Mouse (Mus musculus): Measurements from ENCODE around the gene Arf1. TPM values are rescaled to one million over a fixed set of nuclear protein-coding genes. Genes with fewer than 3 reads are reported as not detected.
"Not testable (repeated sequence)": the region's sequence is repeated elsewhere in the genome, so short reads cannot be mapped to it uniquely, and the experiment has no call there.

Gene Arf1
- polyA plus RNA-seq, 1 experiment from 2014 or later = 575 TPM

GRCm38 (mm10) chr11:59222306-59222705 is 5.8 kb downstream of the Arf1 start:
- Histone ChIP-seq H3K4me3 (ENCODE audit: low read depth, low read length) (no peak overlapping the region), H3K36me3 (ENCODE audit: control insufficient read depth, insufficient read depth, low read length) (0 out of 2 replicates have a peak, but pooled peaks cover 3% of the 10 kb centered on the region), H3K9me3 (replicated peaks; ENCODE audit: control insufficient read depth, low read length) (no peaks in the 10 kb centered on the region), H3K27ac (ENCODE audit: low read depth, low read length) (no peak overlapping the region), H3K9ac (ENCODE audit: low read depth, low read length) (no peak overlapping the region), H3K27me3 (ENCODE audit: control insufficient read depth, insufficient read depth, low read length) (no peaks in the 10 kb centered on the region), H3K4me2 (no peak overlapping the region), H3K4me1 (ENCODE audit: control insufficient read depth, insufficient read depth, low read length) (peaks cover 51% of the 10 kb centered on the region)
- 82% methylated on average over 4 of the region's 4 CpGs for WGBS (ENCODE audit: insufficient replicate concordance)
- no peak for ATAC-seq (replicated peaks; ENCODE audit: insufficient number of reproducible peaks, low FRiP score, low TSS enrichment)

GRCm38 (mm10) chr11:59221604-59222003 is 6.5 kb downstream of the Arf1 start:
- Histone ChIP-seq H3K36me3 (ENCODE audit: control insufficient read depth, insufficient read depth, low read length) (0 out of 2 replicates have a peak, but pooled peaks cover 3% of the 10 kb centered on the region), H3K27ac (ENCODE audit: low read depth, low read length) (no peak overlapping the region), H3K9ac (ENCODE audit: low read depth, low read length) (no peak overlapping the region), H3K27me3 (ENCODE audit: control insufficient read depth, insufficient read depth, low read length) (no peaks in the 10 kb centered on the region), H3K4me1 (ENCODE audit: control insufficient read depth, insufficient read depth, low read length) (peaks cover 54% of the 10 kb centered on the region), H3K4me3 (ENCODE audit: low read depth, low read length) (no peak overlapping the region), H3K9me3 (replicated peaks; ENCODE audit: control insufficient read depth, low read length) (no peaks in the 10 kb centered on the region), H3K4me2 (no peak overlapping the region)
- no peak for ATAC-seq (replicated peaks; ENCODE audit: insufficient number of reproducible peaks, low FRiP score, low TSS enrichment)

GRCm38 (mm10) chr11:59219064-59219463 is 9.0 kb downstream of the Arf1 start:
- H3K4me1 ChIP-seq (ENCODE audit: control insufficient read depth, insufficient read depth, low read length) = peaks cover 32% of the 10 kb centered on the region
- H3K4me3 ChIP-seq (ENCODE audit: low read depth, low read length) = no peak overlapping the region
- no peaks in the 10 kb centered on the region for H3K27me3 ChIP-seq (ENCODE audit: control insufficient read depth, insufficient read depth, low read length)
- H3K36me3 ChIP-seq (ENCODE audit: control insufficient read depth, insufficient read depth, low read length) = 0 out of 2 replicates have a peak, but pooled peaks cover 8% of the 10 kb centered on the region
- no peaks in the 10 kb centered on the region for H3K9me3 ChIP-seq (replicated peaks; ENCODE audit: control insufficient read depth, low read length)
- no peak overlapping the region for H3K27ac ChIP-seq (ENCODE audit: low read depth, low read length)
- H3K4me2 ChIP-seq = no peak overlapping the region
- H3K9ac ChIP-seq (ENCODE audit: low read depth, low read length) = no peak overlapping the region
- no peak for ATAC-seq (replicated peaks; ENCODE audit: insufficient number of reproducible peaks, low FRiP score, low TSS enrichment)

GRCm38 (mm10) chr11:59218389-59218998 is 9.6 kb downstream of the Arf1 start:
- Histone ChIP-seq H3K9ac (ENCODE audit: low read depth, low read length) (no peak overlapping the region), H3K4me3 (ENCODE audit: low read depth, low read length) (no peak overlapping the region), H3K9me3 (replicated peaks; ENCODE audit: control insufficient read depth, low read length) (no peaks in the 10 kb centered on the region), H3K27me3 (ENCODE audit: control insufficient read depth, insufficient read depth, low read length) (no peaks in the 10 kb centered on the region), H3K27ac (ENCODE audit: low read depth, low read length) (no peak overlapping the region), H3K36me3 (ENCODE audit: control insufficient read depth, insufficient read depth, low read length) (0 out of 2 replicates have a peak, but pooled peaks cover 8% of the 10 kb centered on the region), H3K4me2 (no peak overlapping the region), H3K4me1 (ENCODE audit: control insufficient read depth, insufficient read depth, low read length) (peaks cover 26% of the 10 kb centered on the region)
- no peak for ATAC-seq (replicated peaks; ENCODE audit: insufficient number of reproducible peaks, low FRiP score, low TSS enrichment)
- WGBS (ENCODE audit: insufficient replicate concordance) = 77% methylated on average over 4 of the region's 4 CpGs

- no peak for ATAC-seq (replicated peaks; ENCODE audit: insufficient number of reproducible peaks, low FRiP score, low TSS enrichment)
- no peaks in the 10 kb centered on the region for H3K27me3 ChIP-seq (ENCODE audit: control insufficient read depth, insufficient read depth, low read length)
- no peaks in the 10 kb centered on the region for H3K9me3 ChIP-seq (replicated peaks; ENCODE audit: control insufficient read depth, low read length)
- H3K36me3 ChIP-seq (ENCODE audit: control insufficient read depth, insufficient read depth, low read length) = peaks cover 11% of the 10 kb centered on the region; the same call in 1 of the 2 replicates
- H3K27ac ChIP-seq (ENCODE audit: low read depth, low read length) = no peak overlapping the region
- no peak overlapping the region for H3K4me2 ChIP-seq
- H3K4me1 ChIP-seq (ENCODE audit: control insufficient read depth, insufficient read depth, low read length) = peaks cover 15% of the 10 kb centered on the region
- WGBS (ENCODE audit: insufficient replicate concordance) = 70% methylated on average over 3 of the region's 3 CpGs
- H3K4me3 ChIP-seq (ENCODE audit: low read depth, low read length) = no peak overlapping the region
- H3K9ac ChIP-seq (ENCODE audit: low read depth, low read length) = no peak overlapping the region
Measured at GRCm38 (mm10) chr11:59216955-59217354, 11.1 kb downstream of the Arf1 start.

- peaks cover 18% of the 10 kb centered on the region for H3K36me3 ChIP-seq (ENCODE audit: control insufficient read depth, insufficient read depth, low read length)
- no peak overlapping the region for H3K27ac ChIP-seq (ENCODE audit: low read depth, low read length)
- no peak overlapping the region for H3K4me2 ChIP-seq
- peaks cover 11% of the 10 kb centered on the region for H3K4me1 ChIP-seq (ENCODE audit: control insufficient read depth, insufficient read depth, low read length)
- 90% methylated on average over 12 of the region's 12 CpGs for WGBS (ENCODE audit: insufficient replicate concordance)
- no peak for ATAC-seq (replicated peaks; ENCODE audit: insufficient number of reproducible peaks, low FRiP score, low TSS enrichment)
- no peak overlapping the region for H3K9ac ChIP-seq (ENCODE audit: low read depth, low read length)
- H3K27me3 ChIP-seq (ENCODE audit: control insufficient read depth, insufficient read depth, low read length) = no peaks in the 10 kb centered on the region
- no peaks in the 10 kb centered on the region for H3K9me3 ChIP-seq (replicated peaks; ENCODE audit: control insufficient read depth, low read length)
- no peak overlapping the region for H3K4me3 ChIP-seq (ENCODE audit: low read depth, low read length)
Measured at GRCm38 (mm10) chr11:59212892-59213494, 15.1 kb downstream of the Arf1 start.

- H3K4me3 ChIP-seq (ENCODE audit: low read depth, low read length); H3K9ac ChIP-seq (ENCODE audit: low read depth, low read length); ATAC-seq (replicated peaks; ENCODE audit: insufficient number of reproducible peaks, low FRiP score, low TSS enrichment); H3K27me3 ChIP-seq (ENCODE audit: control insufficient read depth, insufficient read depth, low read length); H3K9me3 ChIP-seq (replicated peaks; ENCODE audit: control insufficient read depth, low read length); H3K27ac ChIP-seq (ENCODE audit: low read depth, low read length); H3K4me2 ChIP-seq: not testable (repeated sequence)
- Histone ChIP-seq H3K4me1 (ENCODE audit: control insufficient read depth, insufficient read depth, low read length) (peaks cover 11% of the 10 kb centered on the region), H3K36me3 (ENCODE audit: control insufficient read depth, insufficient read depth, low read length) (peaks cover 18% of the 10 kb centered on the region)
- WGBS (ENCODE audit: insufficient replicate concordance) = 68% methylated on average over 12 of the region's 12 CpGs
Measured at GRCm38 (mm10) chr11:59212320-59212719, 15.8 kb downstream of the Arf1 start.

GRCm38 (mm10) chr11:59211561-59211960 is 16.5 kb downstream of the Arf1 start:
- peaks cover 18% of the 10 kb centered on the region for H3K36me3 ChIP-seq (ENCODE audit: control insufficient read depth, insufficient read depth, low read length)
- not testable (repeated sequence) for H3K4me1 ChIP-seq (ENCODE audit: control insufficient read depth, insufficient read depth, low read length); ATAC-seq (replicated peaks; ENCODE audit: insufficient number of reproducible peaks, low FRiP score, low TSS enrichment); H3K9me3 ChIP-seq (replicated peaks; ENCODE audit: control insufficient read depth, low read length); H3K27ac ChIP-seq (ENCODE audit: low read depth, low read length); H3K4me2 ChIP-seq; H3K9ac ChIP-seq (ENCODE audit: low read depth, low read length); H3K4me3 ChIP-seq (ENCODE audit: low read depth, low read length); H3K27me3 ChIP-seq (ENCODE audit: control insufficient read depth, insufficient read depth, low read length)
- WGBS (ENCODE audit: insufficient replicate concordance) = 89% methylated on average over 8 of the region's 9 CpGs

GRCm38 (mm10) chr11:59210020-59210419 is 18.1 kb downstream of the Arf1 start:
- H3K9ac ChIP-seq (ENCODE audit: low read depth, low read length) = no peak overlapping the region
- ATAC-seq (replicated peaks; ENCODE audit: insufficient number of reproducible peaks, low FRiP score, low TSS enrichment) = no peak
- H3K9me3 ChIP-seq (replicated peaks; ENCODE audit: control insufficient read depth, low read length) = no peaks in the 10 kb centered on the region
- no peak overlapping the region for H3K27ac ChIP-seq (ENCODE audit: low read depth, low read length)
- WGBS (ENCODE audit: insufficient replicate concordance) = 83% methylated on average over 4 of the region's 4 CpGs
- peaks cover 8% of the 10 kb centered on the region for H3K4me1 ChIP-seq (ENCODE audit: control insufficient read depth, insufficient read depth, low read length)
- H3K4me2 ChIP-seq = no peak overlapping the region
- no peaks in the 10 kb centered on the region for H3K27me3 ChIP-seq (ENCODE audit: control insufficient read depth, insufficient read depth, low read length)
- no peak overlapping the region for H3K4me3 ChIP-seq (ENCODE audit: low read depth, low read length)
- H3K36me3 ChIP-seq (ENCODE audit: control insufficient read depth, insufficient read depth, low read length) = peaks cover 19% of the 10 kb centered on the region
